Mouse (Mus musculus) lung, embryonic 14.5 days (tissue): Measurements from ENCODE around the gene Tubg1. TPM values are rescaled to one million over a fixed set of nuclear protein-coding genes. Genes with fewer than 3 reads are reported as not detected.
A peak's percentile ranks its signal among the peaks of the same experiment; 100 is the strongest.

Experiments used
- ATAC-seq: fragments of 200-750 bp; cut with Nextera tagmentation; 2 replicates; pipeline ENCODE4 v1.8.0; 2017; ENCODE audit warnings: mild to moderate bottlenecking, moderate TSS enrichment, moderate library complexity; ENCODE audit not compliant: insufficient read depth
- DNase-seq: peaks from one replicate; pipeline ENCODE4 v3.0.0-alpha.2; 2015
- H3K27ac ChIP-seq: fragments of 300-500 bp; sonication (generic); 2 replicates; pipeline ENCODE4 v1.5.1; 2014; ENCODE audit warnings: low read depth, mild to moderate bottlenecking, moderate library complexity
- H3K27me3 ChIP-seq: fragments of 300-500 bp; sonication (generic); 2 replicates; pipeline ENCODE4 v1.6.1; 2014; ENCODE audit warnings: low read length, control low read depth; ENCODE audit not compliant: insufficient read depth
- H3K36me3 ChIP-seq: fragments of 300-500 bp; sonication (generic); 2 replicates; pipeline ENCODE4 v1.6.1; 2014; ENCODE audit warnings: control low read depth; ENCODE audit not compliant: insufficient read depth
- H3K4me1 ChIP-seq: fragments of 300-500 bp; sonication (generic); 2 replicates; pipeline ENCODE4 v1.6.1; 2014; ENCODE audit warnings: antibody characterized with exemption, control low read depth; ENCODE audit not compliant: insufficient read depth
- H3K4me2 ChIP-seq: fragments of 300-500 bp; sonication (generic); 2 replicates; pipeline ENCODE4 v1.6.1; 2014; ENCODE audit warnings: mild to moderate bottlenecking
- H3K4me3 ChIP-seq: fragments of 300-500 bp; sonication (generic); 2 replicates; pipeline ENCODE4 v1.5.1; 2014; ENCODE audit warnings: low read depth, low read length
- H3K9ac ChIP-seq: fragments of 300-500 bp; sonication (generic); 2 replicates; pipeline ENCODE4 v1.6.1; 2014
- H3K9me3 ChIP-seq: fragments of 300-500 bp; sonication (generic); 2 replicates; pipeline ENCODE4 v1.6.1; 2016; ENCODE audit warnings: low read depth, low read length, control low read depth
- CTCF ChIP-seq: IDR thresholded peaks from 2 replicates; pipeline ENCODE4 v1.5.1; 2016; ENCODE audit warnings: antibody characterized with exemption, low read depth
- WGBS: fragments of 180-500 bp; shearing (Covaris S2); extraction: QIAGEN DNeasy Blood & Tissue Kit; methylation state at CpG from one replicate; pipeline ENCODE4 v1.1.7; 2014; 5-methylcytosine and 5-hydroxymethylcytosine counted together
- polyA plus RNA-seq: library from polyadenylated mRNA; unstranded; fragments of >200 nt; fragmentation: Nextera tagmentation; extraction: Ambion mirVana; gene quantifications from 2 replicates; pipeline ENCODE4 v1.2.1, GENCODE M21; 2014

The Tubg1 gene
- polyA plus RNA-seq, 1 experiment from 2014 or later, result 96.0 TPM

DNA sequence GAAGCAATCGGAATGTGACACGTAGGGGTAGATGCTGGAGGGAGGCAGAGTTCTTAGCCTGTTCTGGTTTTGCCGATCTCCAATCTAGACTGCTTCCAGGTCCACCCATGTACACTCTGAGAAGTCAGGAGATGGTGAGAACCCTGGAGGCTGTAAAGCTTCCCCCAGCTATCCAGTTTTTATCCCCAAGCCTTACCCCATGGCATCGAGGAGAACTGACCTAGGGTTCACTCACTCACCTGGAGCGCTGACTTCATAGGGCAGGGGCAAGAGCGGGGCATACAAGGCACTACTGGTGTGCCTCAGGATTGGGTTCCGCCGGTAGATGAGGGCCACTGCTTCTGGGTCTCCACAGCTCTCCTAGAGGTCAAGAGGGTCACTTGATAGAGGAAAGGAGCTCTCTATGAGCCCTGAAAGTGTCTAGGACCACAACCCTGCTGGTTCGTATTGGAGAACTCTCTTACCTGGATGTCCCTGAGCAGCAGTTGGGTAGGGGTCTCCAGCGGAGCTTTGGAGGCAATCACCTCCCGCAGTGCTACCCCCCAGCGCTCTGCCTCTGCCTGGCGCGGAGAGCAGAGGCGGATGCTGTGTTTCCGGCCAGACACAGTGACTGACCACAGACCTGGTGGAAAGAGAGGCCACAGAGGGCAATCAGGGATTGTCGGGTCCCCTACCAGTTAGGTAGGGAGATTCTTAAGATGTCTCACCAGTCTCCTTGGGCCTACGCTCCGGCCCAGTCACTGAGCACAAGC lies 47.6 kb downstream of the Tubg1 start:
- 74% methylated on average over 19 of the region's 19 CpGs for WGBS
- Histone ChIP-seq H3K9ac (no peak overlapping the region), H3K9me3 (no peaks in the 10 kb centered on the region), H3K4me1 (peaks cover 5% of the 10 kb centered on the region; the same call in 1 of the 2 replicates), H3K4me2 (no peak overlapping the region; the same call in 1 of the 2 replicates), H3K4me3 (no peak overlapping the region), H3K36me3 (peaks cover 58% of the 10 kb centered on the region), H3K27me3 (peaks cover 50% of the 10 kb centered on the region), H3K27ac (no peak overlapping the region)
- DNase-seq (no peak), ATAC-seq (no peak)
- TF ChIP-seq CTCF, result no peak

DNA sequence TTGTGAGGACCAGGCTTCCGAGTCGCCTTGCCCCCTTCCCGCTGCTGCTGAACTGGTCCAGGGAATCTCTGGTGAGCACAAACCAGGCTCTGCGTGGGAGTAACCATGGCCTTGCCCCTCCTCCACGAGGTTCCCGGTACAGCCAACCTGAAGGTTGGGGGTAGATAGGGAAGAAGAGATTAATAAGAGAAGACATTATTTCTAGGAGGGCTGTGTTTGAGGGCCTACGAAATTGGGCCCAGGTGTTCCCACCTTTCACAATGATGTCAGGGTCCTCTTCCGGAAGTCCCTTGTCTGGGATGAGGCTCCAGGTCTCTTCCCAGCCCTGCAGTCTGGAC lies 48.2 kb downstream of the Tubg1 start:
- ATAC-seq, result no peak
- Histone ChIP-seq H3K4me1 (peaks cover 8% of the 10 kb centered on the region), H3K9me3 (no peaks in the 10 kb centered on the region), H3K4me3 (no peak overlapping the region), H3K27ac (no peak overlapping the region), H3K36me3 (peaks cover 53% of the 10 kb centered on the region), H3K9ac (no peak overlapping the region), H3K4me2 (no peak overlapping the region; the same call in 1 of the 2 replicates), H3K27me3 (peaks cover 50% of the 10 kb centered on the region)
- no peak for TF ChIP-seq CTCF
- no peak for DNase-seq
- WGBS, result 75% methylated on average over 8 of the region's 8 CpGs

DNA sequence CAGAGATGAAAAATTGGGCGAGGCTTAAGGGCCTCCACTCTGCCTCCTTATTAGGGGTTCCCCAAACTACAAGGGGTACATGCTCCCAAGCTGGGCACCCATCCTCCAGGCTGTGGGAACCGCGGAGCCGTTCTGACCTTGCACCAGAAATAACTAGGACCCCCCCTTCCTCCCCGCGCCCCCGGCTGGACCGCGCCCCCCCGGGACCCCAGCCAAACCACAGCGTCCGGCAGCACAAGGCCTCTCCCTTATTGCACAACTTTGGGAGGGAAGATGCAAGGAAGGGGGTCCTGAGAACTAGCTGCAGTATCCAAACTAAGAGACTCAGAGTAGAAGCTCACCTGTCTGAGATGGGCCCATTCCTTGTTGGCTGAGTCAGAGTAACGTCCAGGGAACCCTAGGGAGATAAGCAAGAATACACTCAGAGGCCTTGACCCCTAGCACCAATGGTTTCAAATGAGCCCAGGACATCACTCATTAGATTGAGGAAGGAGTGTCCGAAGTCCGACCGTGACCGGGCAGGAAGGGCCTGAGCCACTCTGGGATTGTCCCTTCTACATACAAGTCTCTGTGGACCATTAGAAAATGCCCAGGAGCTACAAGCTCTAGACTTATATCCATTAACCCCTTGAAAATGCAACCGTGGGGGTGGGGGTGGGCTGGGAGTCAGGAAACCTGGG lies 48.7 kb downstream of the Tubg1 start:
- no peak for TF ChIP-seq CTCF
- H3K4me2 ChIP-seq, result peak overlapping the region; percentile 96
- H3K36me3 ChIP-seq, result peaks cover 48% of the 10 kb centered on the region
- WGBS, result 71% methylated on average over 18 of the region's 18 CpGs
- no peaks in the 10 kb centered on the region for H3K9me3 ChIP-seq
- ATAC-seq (no peak), DNase-seq (no peak)
- H3K4me3 ChIP-seq, result peak overlapping the region; percentile 65
- H3K27ac ChIP-seq, result no peak overlapping the region
- H3K27me3 ChIP-seq, result peaks cover 49% of the 10 kb centered on the region
- H3K4me1 ChIP-seq, result peaks cover 13% of the 10 kb centered on the region
- no peak overlapping the region for H3K9ac ChIP-seq

DNA sequence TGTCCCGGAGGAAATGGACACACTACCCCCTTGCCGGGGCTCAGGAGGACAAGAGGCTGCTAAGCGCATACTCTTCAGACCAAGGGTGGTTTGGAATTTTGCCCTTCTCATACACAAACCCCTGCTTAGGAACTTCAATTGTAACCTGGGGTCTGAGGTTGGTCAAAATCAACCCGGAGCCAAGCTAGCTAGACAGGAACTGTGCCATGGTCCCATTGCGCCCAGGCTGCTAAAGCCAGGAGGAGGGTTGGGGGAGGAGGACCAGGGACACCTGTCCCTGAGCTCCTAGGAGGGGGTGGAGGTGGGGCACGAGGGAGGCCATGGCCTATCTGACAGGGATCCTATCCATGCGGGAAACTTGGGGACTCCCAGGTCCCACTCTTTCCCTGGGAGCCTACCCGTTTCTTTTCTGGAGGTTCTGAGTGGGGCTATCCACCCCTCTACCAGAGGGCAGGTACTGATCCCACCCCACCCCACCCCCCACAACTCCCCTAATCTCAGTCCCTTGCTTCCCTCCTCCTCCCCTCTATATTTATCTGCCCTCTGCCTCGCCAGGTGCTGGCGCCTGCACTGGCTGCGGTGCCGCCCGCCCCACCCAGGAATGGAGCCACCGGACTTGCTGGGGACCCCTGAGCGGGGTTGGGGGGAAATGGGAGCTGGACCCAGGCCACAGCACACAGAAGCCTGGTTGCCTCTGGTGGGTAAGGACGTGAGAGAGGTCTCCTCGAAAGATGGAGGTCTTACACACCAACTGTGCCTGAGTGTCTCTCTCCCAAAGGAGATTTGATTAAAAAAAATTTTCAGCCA lies 49.8 kb downstream of the Tubg1 start:
- H3K27me3 ChIP-seq, result peaks cover 46% of the 10 kb centered on the region

DNA sequence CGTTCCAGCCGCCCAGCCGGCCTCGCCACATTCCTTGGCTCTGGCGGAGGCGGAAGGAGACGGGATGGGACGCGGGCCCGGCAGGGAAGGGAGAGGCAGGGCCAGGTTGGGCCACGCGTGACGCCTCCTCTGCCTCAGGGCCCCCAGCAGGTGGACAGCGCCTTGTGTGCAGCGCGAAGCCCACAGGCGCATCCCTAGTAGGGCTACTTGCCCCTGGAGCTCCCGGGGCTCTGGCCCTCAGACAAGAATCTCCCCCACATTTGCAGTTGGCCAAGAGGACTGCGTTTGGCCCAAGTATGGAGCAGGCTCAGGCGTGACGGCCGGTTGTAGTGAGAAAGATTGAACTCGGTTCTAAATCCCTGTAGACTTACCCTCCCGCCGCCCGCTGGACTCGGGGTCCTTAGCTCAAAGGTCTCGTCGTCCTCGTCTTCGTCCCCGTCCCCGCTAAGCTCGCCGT lies 50.6 kb downstream of the Tubg1 start, which contains the start of gene Cntnap1:
Gene Cntnap1, plus strand, starts transcription at position 170 of the 457 bp plus-strand sequence.
- Histone ChIP-seq H3K36me3 (peaks cover 28% of the 10 kb centered on the region), H3K9ac (peak within 1 kb of the TSS; percentile 71), H3K27ac (peak within 1 kb of the TSS; percentile 90), H3K4me1 (peaks cover 21% of the 10 kb centered on the region), H3K27me3 (peaks cover 46% of the 10 kb centered on the region), H3K4me3 (peak within 1 kb of the TSS; percentile 65), H3K9me3 (no peaks in the 10 kb centered on the region), H3K4me2 (peak within 1 kb of the TSS; percentile 96)
- WGBS, result under 1% methylated on average over 35 of the region's 35 CpGs
- DNase-seq (peak; percentile 75), ATAC-seq (no peak)
- no peak for TF ChIP-seq CTCF

More for the DNA sequence above, 49.8 kb downstream of the Tubg1 start:
- 17% methylated on average over 17 of the region's 17 CpGs for WGBS
- Histone ChIP-seq H3K27ac (no peak overlapping the region), H3K4me3 (peak overlapping the region; percentile 65), H3K36me3 (peaks cover 37% of the 10 kb centered on the region), H3K9me3 (no peaks in the 10 kb centered on the region), H3K9ac (peak overlapping the region; percentile 71), H3K4me2 (peak overlapping the region; percentile 96), H3K4me1 (peaks cover 21% of the 10 kb centered on the region)
- ATAC-seq (no peak), DNase-seq (no peak)
- no peak for TF ChIP-seq CTCF

DNA sequence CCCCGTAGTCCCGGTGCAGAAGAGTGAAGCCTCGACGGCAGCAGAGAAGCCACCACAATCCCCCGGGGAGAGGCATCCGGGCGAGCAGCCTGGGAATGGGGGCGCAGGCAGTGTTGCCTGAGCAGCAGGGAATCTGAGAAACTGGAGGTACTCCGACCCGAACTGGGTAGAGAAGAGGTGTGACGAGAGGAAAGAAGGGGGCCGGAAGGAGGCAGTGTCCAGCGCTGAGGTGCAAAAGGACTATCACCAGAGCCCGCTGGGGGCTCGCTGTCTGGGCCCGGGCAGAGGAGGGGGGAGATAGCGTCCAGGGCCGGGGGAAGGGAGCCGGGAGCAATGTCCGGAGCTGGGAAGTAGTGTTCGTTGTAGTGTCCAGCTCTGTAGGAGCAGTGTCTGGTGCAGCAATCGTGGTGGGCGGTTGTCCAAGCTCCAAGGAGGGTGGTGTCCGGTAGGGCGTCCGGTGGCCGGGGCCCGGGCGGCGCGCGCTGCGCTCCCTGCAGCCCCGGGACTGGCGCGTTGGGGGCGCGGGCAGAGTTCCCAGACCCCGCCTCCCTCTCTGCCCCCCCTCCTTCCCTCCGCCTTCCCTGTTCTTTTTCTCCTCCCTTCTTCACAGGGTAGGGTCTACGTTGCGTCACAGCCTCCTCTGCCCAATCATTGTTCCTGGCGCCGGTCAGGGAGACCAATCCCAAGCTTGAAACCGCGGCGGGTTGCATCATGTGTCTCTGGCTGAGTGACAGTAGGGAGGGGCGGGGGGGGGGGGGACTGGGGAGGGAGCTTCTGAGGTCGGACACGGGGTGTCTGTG lies 51.3 kb downstream of the Tubg1 start, which contains the start of gene Plekhh3:
Gene Plekhh3, minus strand, starts transcription at position 541 of the 800 bp plus-strand sequence.
- H3K36me3 ChIP-seq, result peaks cover 23% of the 10 kb centered on the region
- H3K9ac ChIP-seq, result peak within 1 kb of the TSS; percentile 71
- under 1% methylated on average over 49 of the region's 50 CpGs for WGBS
- H3K9me3 ChIP-seq, result no peaks in the 10 kb centered on the region
- peak within 1 kb of the TSS; percentile 65 for H3K4me3 ChIP-seq
- H3K4me1 ChIP-seq, result peaks cover 21% of the 10 kb centered on the region
- DNase-seq (peak; percentile 98), ATAC-seq (peak; percentile 93)
- peaks cover 46% of the 10 kb centered on the region for H3K27me3 ChIP-seq
- peak within 1 kb of the TSS; percentile 90 for H3K27ac ChIP-seq
- peak; percentile 39; the same call in 1 of the 2 replicates for TF ChIP-seq CTCF
- H3K4me2 ChIP-seq, result peak within 1 kb of the TSS; percentile 96
